Mouse (Mus musculus) liver, adult 2 months (tissue): ENCODE results near the gene Krtap4-6.

ENCODE experiments used
- CTCF ChIP-seq: fragments of 200-500 bp; IDR thresholded peaks from 2 replicates; pipeline ENCODE4 v1.5.1; 2011; ENCODE audit warnings: low read depth, low read length, control low read depth
- POLR2A ChIP-seq: fragments of 200-500 bp; IDR thresholded peaks from 2 replicates; pipeline ENCODE4 v1.6.1; 2011; ENCODE audit warnings: low read length, control low read depth; ENCODE audit not compliant: insufficient read depth; ENCODE audit errors: extremely low read depth

- TF ChIP-seq CTCF, result no peak
- no peak for TF ChIP-seq POLR2A
Observed at GRCm38 (mm10) chr11:99662802-99663201, 3.0 kb downstream of the Krtap4-6 start.
